Mouse (Mus musculus): ENCODE data around the gene Prrt3. TPM values are rescaled to one million over a fixed set of nuclear protein-coding genes. Genes with fewer than 3 reads are reported as not detected.

Prrt3 gene
- polyA plus RNA-seq, 1 experiment from 2014 or later = 0.27 TPM

- Histone ChIP-seq H3K9me3 (ENCODE audit: control insufficient read depth, low read length) (no peaks in the 10 kb centered on the region), H3K4me3 (ENCODE audit: control insufficient read depth in 1 of 2, insufficient read depth in 1 of 2, low read depth in 1 of 2, low read length in 2 of 2) (no peak overlapping the region), H3K27ac (replicated peaks in 1 of 2; ENCODE audit: control insufficient read depth in 1 of 2, insufficient read depth in 1 of 2, low read depth in 2 of 2, low read length in 2 of 2) (no peak overlapping the region), H3K4me1 (ENCODE audit: control insufficient read depth in 2 of 2, insufficient read depth in 2 of 2, low read length in 2 of 2) (peaks cover 5 to 7% of the 10 kb centered on the region in 2 experiments; a peak in 1 of 4 replicates), H3K36me3 (ENCODE audit: control insufficient read depth, insufficient read depth, low read length) (no peaks in the 10 kb centered on the region), H3K9ac (ENCODE audit: low read length) (no peak overlapping the region), H3K27me3 (ENCODE audit: control insufficient read depth, insufficient read depth, low read length) (peaks cover 20% of the 10 kb centered on the region; the same call in 1 of the 2 replicates), H3K4me2 (ENCODE audit: low read length) (no peak overlapping the region)
- no peak for ATAC-seq (ENCODE audit: insufficient number of reproducible peaks, insufficient read depth, low FRiP score, low read depth)
- 53% methylated on average over 5 of the region's 5 CpGs for WGBS
These were observed 36.1 kb downstream of the Prrt3 start for GRCm38 (mm10) chr6:113465602-113466001.

- Histone ChIP-seq H3K9ac (ENCODE audit: low read length) (no peak overlapping the region), H3K27ac (replicated peaks in 1 of 2; ENCODE audit: control insufficient read depth in 1 of 2, insufficient read depth in 1 of 2, low read depth in 2 of 2, low read length in 2 of 2) (no peak overlapping the region), H3K36me3 (ENCODE audit: control insufficient read depth, insufficient read depth, low read length) (no peaks in the 10 kb centered on the region), H3K9me3 (ENCODE audit: control insufficient read depth, low read length) (no peaks in the 10 kb centered on the region), H3K4me3 (ENCODE audit: control insufficient read depth in 1 of 2, insufficient read depth in 1 of 2, low read depth in 1 of 2, low read length in 2 of 2) (no peak overlapping the region), H3K27me3 (ENCODE audit: control insufficient read depth, insufficient read depth, low read length) (peaks cover 10% of the 10 kb centered on the region; the same call in 1 of the 2 replicates), H3K4me2 (ENCODE audit: low read length) (no peak overlapping the region), H3K4me1 (ENCODE audit: control insufficient read depth in 2 of 2, insufficient read depth in 2 of 2, low read length in 2 of 2) (no peaks in the 10 kb centered on the region; a peak in 1 of 4 replicates)
- 52% methylated on average over 7 of the region's 7 CpGs for WGBS
- ATAC-seq (ENCODE audit: insufficient number of reproducible peaks, insufficient read depth, low FRiP score, low read depth) = no peak
These were observed 37.7 kb downstream of the Prrt3 start for GRCm38 (mm10) chr6:113464040-113464439.

GRCm38 (mm10) chr6:113458635-113459034 lies 43.1 kb downstream of the Prrt3 start:
- Histone ChIP-seq H3K4me1 (ENCODE audit: control insufficient read depth in 2 of 2, insufficient read depth in 2 of 2, low read length in 2 of 2) (no peaks in the 10 kb centered on the region; a peak in 1 of 4 replicates), H3K9me3 (ENCODE audit: control insufficient read depth, low read length) (no peaks in the 10 kb centered on the region), H3K27me3 (ENCODE audit: control insufficient read depth, insufficient read depth, low read length) (no peaks in the 10 kb centered on the region), H3K9ac (ENCODE audit: low read length) (no peak overlapping the region), H3K4me3 (ENCODE audit: control insufficient read depth in 1 of 2, insufficient read depth in 1 of 2, low read depth in 1 of 2, low read length in 2 of 2) (no peak overlapping the region), H3K4me2 (ENCODE audit: low read length) (no peak overlapping the region), H3K36me3 (ENCODE audit: control insufficient read depth, insufficient read depth, low read length) (no peaks in the 10 kb centered on the region), H3K27ac (replicated peaks in 1 of 2; ENCODE audit: control insufficient read depth in 1 of 2, insufficient read depth in 1 of 2, low read depth in 2 of 2, low read length in 2 of 2) (no peak overlapping the region)
- 51% methylated on average over 10 of the region's 10 CpGs for WGBS
- no peak for ATAC-seq (ENCODE audit: insufficient number of reproducible peaks, insufficient read depth, low FRiP score, low read depth)

- no peak for ATAC-seq (ENCODE audit: insufficient number of reproducible peaks, insufficient read depth, low FRiP score, low read depth)
- no peaks in the 10 kb centered on the region for H3K9me3 ChIP-seq (ENCODE audit: control insufficient read depth, low read length)
- WGBS = 63% methylated on average over 10 of the region's 10 CpGs
- H3K4me2 ChIP-seq (ENCODE audit: low read length) = no peak within 1 kb of the TSS
- no peak within 1 kb of the TSS for H3K27ac ChIP-seq (replicated peaks in 1 of 2; ENCODE audit: control insufficient read depth in 1 of 2, insufficient read depth in 1 of 2, low read depth in 2 of 2, low read length in 2 of 2)
- no peaks in the 10 kb centered on the region; a peak in 1 of 4 replicates for H3K4me1 ChIP-seq (ENCODE audit: control insufficient read depth in 2 of 2, insufficient read depth in 2 of 2, low read length in 2 of 2)
- H3K4me3 ChIP-seq (ENCODE audit: control insufficient read depth in 1 of 2, insufficient read depth in 1 of 2, low read depth in 1 of 2, low read length in 2 of 2) = no peak within 1 kb of the TSS
- H3K27me3 ChIP-seq (ENCODE audit: control insufficient read depth, insufficient read depth, low read length) = no peaks in the 10 kb centered on the region
- H3K36me3 ChIP-seq (ENCODE audit: control insufficient read depth, insufficient read depth, low read length) = no peaks in the 10 kb centered on the region
- no peak within 1 kb of the TSS for H3K9ac ChIP-seq (ENCODE audit: low read length)
These were observed 43.7 kb downstream of the Prrt3 start, which contains the start of gene Il17re for GRCm38 (mm10) chr6:113457952-113458534. Gene Il17re (plus strand): TSS chr6:113458484.

DNA sequence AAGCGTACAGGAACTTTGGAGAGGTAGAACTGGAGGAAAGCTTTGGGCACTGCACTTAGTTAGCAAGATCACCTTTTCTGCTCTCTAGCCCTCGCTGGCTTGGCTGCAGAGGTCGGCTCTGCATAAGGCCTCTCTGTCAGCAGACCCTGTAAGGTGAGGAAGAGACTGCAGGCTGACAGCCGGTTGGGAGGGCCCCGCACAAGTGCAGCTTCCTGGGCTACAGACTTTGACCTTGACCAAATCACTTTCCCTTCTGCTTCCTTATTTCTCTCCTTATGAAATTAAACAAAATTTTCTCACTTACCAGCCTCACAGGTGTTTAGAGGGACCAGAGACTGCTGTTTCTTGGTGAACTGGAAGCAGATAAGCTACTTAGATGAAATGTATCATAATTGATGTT lies 46.7 kb downstream of the Prrt3 start:
- Histone ChIP-seq H3K36me3 (ENCODE audit: control insufficient read depth, insufficient read depth, low read length) (no peaks in the 10 kb centered on the region), H3K27ac (replicated peaks in 1 of 2; ENCODE audit: control insufficient read depth in 1 of 2, insufficient read depth in 1 of 2, low read depth in 2 of 2, low read length in 2 of 2) (no peak overlapping the region), H3K27me3 (ENCODE audit: control insufficient read depth, insufficient read depth, low read length) (no peaks in the 10 kb centered on the region), H3K9ac (ENCODE audit: low read length) (no peak overlapping the region), H3K9me3 (ENCODE audit: control insufficient read depth, low read length) (no peaks in the 10 kb centered on the region), H3K4me2 (ENCODE audit: low read length) (no peak overlapping the region), H3K4me1 (ENCODE audit: control insufficient read depth in 2 of 2, insufficient read depth in 2 of 2, low read length in 2 of 2) (peaks cover 3 to 5% of the 10 kb centered on the region in 2 experiments), H3K4me3 (ENCODE audit: control insufficient read depth in 1 of 2, insufficient read depth in 1 of 2, low read depth in 1 of 2, low read length in 2 of 2) (no peak overlapping the region)
- WGBS = 44% methylated on average over 5 of the region's 5 CpGs
- ATAC-seq (ENCODE audit: insufficient number of reproducible peaks, insufficient read depth, low FRiP score, low read depth) = no peak

DNA sequence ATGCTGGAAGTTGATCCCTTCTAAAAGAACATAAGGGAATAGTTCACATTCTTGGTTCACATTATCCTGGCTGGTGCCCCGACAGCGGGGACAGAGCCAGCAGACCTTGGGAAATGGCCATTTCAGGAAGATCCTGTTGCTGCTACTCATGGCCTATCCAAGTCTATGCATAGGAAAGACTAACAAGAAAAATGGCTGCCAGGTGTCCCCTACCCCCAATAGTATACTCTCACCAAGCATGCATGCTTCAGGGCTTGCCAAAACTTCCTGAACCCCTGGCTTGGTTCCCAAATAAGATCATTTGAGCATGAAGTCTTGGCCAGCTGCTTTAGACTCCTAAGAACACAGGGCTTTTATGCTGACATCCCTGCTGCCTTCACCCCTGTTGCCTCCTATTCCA lies 49.9 kb downstream of the Prrt3 start:
- Histone ChIP-seq H3K9ac (ENCODE audit: low read length) (no peak overlapping the region), H3K27ac (replicated peaks in 1 of 2; ENCODE audit: control insufficient read depth in 1 of 2, insufficient read depth in 1 of 2, low read depth in 2 of 2, low read length in 2 of 2) (no peak overlapping the region), H3K9me3 (ENCODE audit: control insufficient read depth, low read length) (no peaks in the 10 kb centered on the region), H3K36me3 (ENCODE audit: control insufficient read depth, insufficient read depth, low read length) (peaks cover 19% of the 10 kb centered on the region), H3K27me3 (ENCODE audit: control insufficient read depth, insufficient read depth, low read length) (no peaks in the 10 kb centered on the region), H3K4me3 (ENCODE audit: control insufficient read depth in 1 of 2, insufficient read depth in 1 of 2, low read depth in 1 of 2, low read length in 2 of 2) (no peak overlapping the region), H3K4me2 (ENCODE audit: low read length) (no peak overlapping the region), H3K4me1 (ENCODE audit: control insufficient read depth in 2 of 2, insufficient read depth in 2 of 2, low read length in 2 of 2) (peaks cover 3 to 5% of the 10 kb centered on the region in 2 experiments)
- no peak for ATAC-seq (ENCODE audit: insufficient number of reproducible peaks, insufficient read depth, low FRiP score, low read depth)
- WGBS = 42% methylated on average over 2 of the region's 2 CpGs

DNA sequence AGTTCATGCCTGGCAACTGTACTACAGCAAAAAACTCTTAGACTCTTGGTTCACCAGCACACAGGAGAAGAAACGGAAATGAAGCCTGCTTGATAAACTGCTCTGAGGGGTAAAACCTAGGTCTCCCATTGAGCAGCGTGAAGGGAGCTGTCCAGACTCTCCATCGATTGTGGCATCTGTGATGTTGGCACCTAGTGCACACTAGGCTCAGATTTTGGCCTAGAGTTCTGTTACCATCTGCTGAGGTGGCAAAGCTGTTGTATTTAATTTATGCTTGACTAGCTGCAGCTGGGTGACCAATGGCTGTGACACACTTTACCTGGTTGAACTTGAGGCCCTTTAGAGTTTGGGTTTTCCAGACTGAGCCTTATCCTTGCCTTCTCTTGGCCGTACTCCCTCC lies 54.1 kb downstream of the Prrt3 start:
- Histone ChIP-seq H3K27ac (replicated peaks in 1 of 2; ENCODE audit: control insufficient read depth in 1 of 2, insufficient read depth in 1 of 2, low read depth in 2 of 2, low read length in 2 of 2) (no peak overlapping the region), H3K4me3 (ENCODE audit: control insufficient read depth in 1 of 2, insufficient read depth in 1 of 2, low read depth in 1 of 2, low read length in 2 of 2) (no peak overlapping the region), H3K9me3 (ENCODE audit: control insufficient read depth, low read length) (no peaks in the 10 kb centered on the region), H3K27me3 (ENCODE audit: control insufficient read depth, insufficient read depth, low read length) (no peaks in the 10 kb centered on the region), H3K36me3 (ENCODE audit: control insufficient read depth, insufficient read depth, low read length) (peaks cover 30% of the 10 kb centered on the region), H3K9ac (ENCODE audit: low read length) (no peak overlapping the region), H3K4me2 (ENCODE audit: low read length) (no peak overlapping the region), H3K4me1 (ENCODE audit: control insufficient read depth in 2 of 2, insufficient read depth in 2 of 2, low read length in 2 of 2) (peaks cover 8 to 12% of the 10 kb centered on the region in 2 experiments)
- no peak for ATAC-seq (ENCODE audit: insufficient number of reproducible peaks, insufficient read depth, low FRiP score, low read depth)
- WGBS = 95% methylated on average over 4 of the region's 4 CpGs

Measured in heart, embryonic 14.5 days (tissue).